Mouse (Mus musculus) MN1 (cell line): ENCODE data around the gene 1600014C10Rik.

Experiments
- DNase-seq: peaks from one replicate; pipeline ENCODE4 v3.0.0-alpha.2; 2016; ENCODE audit warnings: low spot score

Gene 1600014C10Rik

DNA sequence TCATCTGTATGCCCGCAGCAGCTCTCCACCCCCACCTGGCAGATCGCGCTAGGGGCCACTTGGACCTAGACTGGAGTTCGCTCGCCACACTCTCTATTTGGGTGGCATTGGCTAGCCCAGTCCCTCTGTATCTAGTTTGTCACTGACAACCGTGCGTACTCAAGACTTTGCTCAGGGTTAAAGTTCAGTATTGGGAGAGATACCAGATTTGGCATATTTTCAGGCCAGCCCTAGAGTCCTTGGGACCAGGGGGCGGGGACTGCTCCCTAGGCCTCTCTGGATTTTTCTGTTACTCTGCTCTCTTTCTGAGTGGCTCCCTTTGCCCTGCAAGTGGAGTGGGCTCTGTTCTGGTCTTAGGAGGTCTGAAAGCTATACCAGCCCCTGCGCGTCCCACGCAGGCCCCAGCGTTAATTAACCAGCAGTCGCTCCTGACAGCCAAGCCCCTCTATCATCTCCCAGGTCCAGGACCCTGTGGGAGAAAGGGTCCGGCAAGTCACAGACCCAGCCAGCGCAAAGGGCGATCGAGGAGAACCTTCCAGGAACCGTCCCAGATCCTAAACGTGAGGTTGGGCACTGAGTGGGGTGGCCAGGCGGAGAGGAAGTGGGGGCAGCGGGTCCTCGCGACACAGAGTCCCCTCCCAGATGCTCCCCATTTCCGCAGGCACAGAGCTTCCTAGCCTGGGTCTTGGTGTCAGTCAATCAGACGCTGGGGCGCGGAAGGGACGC, at the start of gene 1600014C10Rik:
Gene 1600014C10Rik, plus strand, starts transcription at position 256 of the 726 bp plus-strand sequence.
- DNase-seq, result peak; percentile 58

- no peak for DNase-seq
Observed at GRCm38 (mm10) chr7:38134471-38134870, 48.5 kb upstream of the 1600014C10Rik start.

GRCm38 (mm10) chr7:38140324-38140723, 42.7 kb upstream of the 1600014C10Rik start:
- no peak for DNase-seq

DNA sequence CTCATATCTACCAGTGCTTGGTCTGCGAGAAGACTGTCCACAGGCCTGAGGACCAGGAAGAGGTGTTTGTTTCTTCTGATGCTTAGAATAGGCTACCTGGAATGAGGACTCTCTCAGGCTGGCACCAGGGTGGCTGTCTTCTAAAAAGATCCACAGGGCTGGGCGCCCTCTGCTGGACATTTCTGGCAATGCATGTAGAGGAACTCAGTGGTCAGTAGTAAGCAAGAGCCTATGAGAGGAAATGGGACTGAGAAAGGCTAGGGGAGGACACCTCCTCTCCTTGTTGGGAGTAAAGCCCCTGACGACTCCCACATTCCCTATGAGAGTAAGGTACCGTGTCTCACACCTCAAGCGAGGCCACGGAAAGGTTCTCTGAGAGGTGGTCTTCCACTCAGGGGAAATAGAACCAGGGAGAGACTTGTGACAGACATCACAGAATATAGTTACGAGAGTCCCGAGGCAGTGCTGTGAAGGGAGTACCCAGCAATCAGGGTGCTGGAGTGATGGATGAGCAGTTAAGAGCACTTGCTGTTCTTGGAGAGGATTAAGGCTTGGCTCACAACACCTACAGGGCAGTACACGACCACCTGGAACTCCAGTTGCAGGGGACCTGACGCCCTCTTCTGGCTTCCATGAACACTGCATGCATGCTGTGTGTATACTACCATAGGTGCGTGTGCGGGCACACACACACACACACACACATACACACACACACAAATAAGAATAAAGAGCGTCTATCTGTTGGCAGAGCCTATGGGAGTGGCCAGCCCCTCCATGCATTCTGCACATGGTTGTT, 41.1 kb upstream of the 1600014C10Rik start:
- peak; percentile 77 for DNase-seq

- DNase-seq, result no peak
Observed at GRCm38 (mm10) chr7:38147477-38147876, 35.5 kb upstream of the 1600014C10Rik start.

GRCm38 (mm10) chr7:38151706-38152312, 31.2 kb upstream of the 1600014C10Rik start:
- no peak for DNase-seq

- no peak for DNase-seq
Observed at GRCm38 (mm10) chr7:38152571-38152970, 30.4 kb upstream of the 1600014C10Rik start.

- DNase-seq, result no peak
Observed at GRCm38 (mm10) chr7:38155829-38156228, 27.2 kb upstream of the 1600014C10Rik start.

- no peak for DNase-seq
Observed at GRCm38 (mm10) chr7:38158764-38159458, 24.1 kb upstream of the 1600014C10Rik start.

DNA sequence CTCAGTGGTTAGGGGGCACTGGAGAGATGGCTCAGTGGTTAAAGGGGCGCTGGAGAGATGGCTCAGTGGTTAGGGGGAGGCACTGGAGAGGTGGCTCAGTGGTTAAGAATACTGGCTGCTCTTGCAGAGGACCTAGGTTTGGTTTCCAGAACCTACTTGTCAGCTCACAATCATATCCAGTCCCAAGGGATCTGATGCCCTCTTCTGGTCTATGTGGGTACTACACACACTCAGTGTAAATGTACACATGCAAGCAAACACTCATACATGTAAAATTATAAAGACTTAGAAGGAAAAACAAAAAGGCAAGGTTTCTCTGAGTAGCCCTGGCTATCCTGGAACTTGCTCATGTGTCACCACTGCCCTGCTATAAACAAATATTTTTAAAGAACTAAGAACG, 21.6 kb upstream of the 1600014C10Rik start:
- no peak for DNase-seq

DNA sequence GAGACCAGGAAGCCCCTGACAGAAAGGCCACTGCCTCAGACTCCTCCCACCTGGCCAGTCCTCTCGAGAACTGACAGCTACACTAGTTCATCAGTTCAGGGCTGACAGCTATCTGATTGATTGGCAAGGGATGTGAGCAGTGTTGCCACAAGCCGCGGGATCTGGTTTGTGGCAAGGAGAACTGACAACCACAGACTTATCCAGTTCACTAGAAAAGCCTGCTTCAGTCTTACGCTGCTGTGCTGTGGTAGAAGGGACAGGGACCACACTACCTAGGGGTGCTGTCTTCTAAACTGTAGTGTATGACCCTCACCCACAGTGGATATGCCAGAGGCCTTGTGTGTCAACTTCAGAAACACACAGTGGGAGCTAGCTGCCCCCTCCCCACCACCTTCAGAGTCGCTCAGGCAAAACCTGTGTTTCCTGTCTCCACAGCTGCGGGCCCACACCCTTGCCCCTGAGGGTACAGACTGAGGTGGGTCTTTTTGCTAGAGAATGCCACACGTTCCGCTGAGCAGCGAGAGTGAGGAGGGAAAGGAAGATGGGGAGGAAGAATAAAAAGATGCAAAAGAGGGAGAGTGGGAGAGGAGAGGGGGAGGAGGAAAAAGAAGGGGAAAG, 19.5 kb upstream of the 1600014C10Rik start:
- DNase-seq, result no peak

- no peak for DNase-seq
Observed at GRCm38 (mm10) chr7:38166930-38167645, 15.9 kb upstream of the 1600014C10Rik start.

GRCm38 (mm10) chr7:38167724-38168141, 15.3 kb upstream of the 1600014C10Rik start:
- DNase-seq, result no peak

GRCm38 (mm10) chr7:38173871-38174270, 9.1 kb upstream of the 1600014C10Rik start:
- no peak for DNase-seq

DNA sequence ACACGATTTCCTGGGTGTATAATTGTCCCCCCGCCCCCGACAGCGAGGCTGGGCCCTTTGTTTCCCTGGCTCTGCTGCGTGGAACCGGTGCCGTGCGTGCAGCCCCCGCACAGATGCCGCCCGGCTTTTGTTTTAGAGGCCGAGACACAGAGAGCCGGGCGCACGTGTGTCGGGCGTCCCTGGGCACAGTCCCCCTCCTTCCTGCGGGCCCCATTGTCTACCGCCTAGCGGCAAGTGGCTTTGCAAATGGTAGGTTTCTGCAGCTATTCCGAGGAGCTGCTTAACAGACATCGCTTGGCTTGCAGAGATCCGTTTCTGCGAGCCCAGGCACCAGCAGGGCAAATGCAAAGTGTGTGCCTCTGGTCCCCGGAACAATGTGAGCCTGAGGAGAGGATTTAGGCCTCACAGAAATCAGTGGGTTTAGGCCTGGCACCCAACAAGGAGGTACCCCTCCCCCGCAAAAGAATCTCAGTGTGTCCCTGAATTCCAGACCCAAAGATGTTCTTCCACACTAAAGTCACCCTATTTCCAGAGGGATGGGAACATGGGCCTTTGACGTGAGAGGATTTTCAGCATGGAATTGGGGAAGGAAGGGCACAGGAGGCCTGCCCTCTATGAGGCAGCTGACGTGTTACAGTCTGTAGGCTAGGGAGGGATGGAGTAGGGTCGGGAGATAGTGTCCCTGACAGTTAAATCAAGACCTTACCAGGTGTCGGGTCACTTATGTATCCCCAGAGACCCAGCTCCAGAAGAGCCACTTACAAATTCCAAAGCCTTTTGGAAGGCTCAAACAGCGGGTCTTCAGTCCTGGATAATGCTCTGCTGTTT, 8.5 kb upstream of the 1600014C10Rik start:
- DNase-seq, result no peak

- DNase-seq, result no peak
Observed at GRCm38 (mm10) chr7:38176056-38176455, 7.0 kb upstream of the 1600014C10Rik start.

DNA sequence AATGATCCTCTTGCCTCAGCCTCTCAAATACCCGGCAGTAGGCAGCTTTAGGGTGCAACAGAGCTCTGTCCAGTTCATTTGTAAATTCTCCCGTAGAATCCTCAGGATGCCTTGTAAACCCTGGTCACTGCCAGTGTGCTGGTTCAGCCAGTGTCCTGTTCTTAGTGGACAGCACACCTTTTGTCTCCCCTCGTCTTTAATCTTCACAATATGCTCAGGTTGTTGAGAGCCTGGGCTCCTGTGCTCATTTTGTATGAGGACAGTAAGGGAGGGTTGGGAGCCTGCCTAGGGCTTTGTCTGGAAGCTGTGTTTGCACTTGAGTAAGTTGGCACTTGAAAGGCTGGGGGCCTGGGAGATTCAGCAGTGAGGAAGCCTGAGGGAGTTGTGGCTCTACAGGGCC, 3.1 kb upstream of the 1600014C10Rik start:
- no peak for DNase-seq

DNA sequence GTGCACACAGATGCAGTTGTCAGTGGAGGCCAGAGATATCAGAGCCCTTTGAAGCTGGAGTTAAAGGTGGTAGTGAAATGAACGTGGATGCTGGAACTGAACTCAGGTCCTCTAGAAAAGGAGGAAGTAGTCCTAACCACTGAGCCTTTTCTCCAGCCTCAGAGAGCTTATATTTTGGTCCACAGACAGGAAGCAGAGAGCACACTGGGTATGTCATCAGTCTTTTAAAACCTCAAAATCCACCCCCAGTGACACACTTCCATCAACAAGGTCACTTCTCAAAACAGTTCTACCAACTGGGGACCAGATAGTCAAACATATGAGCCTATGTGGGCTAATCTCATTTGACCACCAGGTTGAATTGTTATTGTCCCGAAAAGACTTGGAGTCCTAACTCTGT, 1.7 kb upstream of the 1600014C10Rik start:
- DNase-seq, result no peak

DNA sequence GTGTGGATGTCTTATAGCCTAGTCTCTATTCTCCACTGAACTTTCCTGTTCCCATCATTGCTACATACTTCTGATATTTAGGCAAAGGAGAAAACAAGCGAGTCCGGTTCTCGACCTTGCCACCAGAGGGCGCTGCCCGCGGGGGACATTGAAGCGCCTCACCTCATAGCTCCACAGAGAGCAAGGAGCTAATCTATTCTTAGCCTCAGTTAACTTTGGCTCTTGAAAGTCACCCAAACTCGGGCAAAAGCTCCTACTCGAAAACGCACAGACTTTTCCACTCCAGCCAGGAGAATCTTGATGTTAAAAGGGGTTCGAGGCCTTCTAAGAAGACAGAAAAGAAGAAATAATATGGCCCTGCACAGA, 438 bp upstream of the 1600014C10Rik start:
- DNase-seq, result peak; percentile 84

GRCm38 (mm10) chr7:38183709-38184417, 846 bp downstream of the 1600014C10Rik start:
- peak; percentile 77 for DNase-seq
